Mouse (Mus musculus) regulatory T cell (primary cell): Measurements from ENCODE around the gene Pan2.

Experiments
- in situ Hi-C: fragments of 300-600 bp; cut with MboI, MseI; formaldehyde crosslinking; loops from one replicate; pipeline ENCODE4 v1.15.1; 2025; ENCODE audit warnings: high pct_unique_total_duplicates

Gene Pan2

GRCm38 (mm10) chr10:128336195-128336594 lies 33.1 kb downstream of the Pan2 start:
- in situ Hi-C loops = no loop called here

GRCm38 (mm10) chr10:128336597-128336996 lies 33.5 kb downstream of the Pan2 start:
- in situ Hi-C loops = no loop called here

GRCm38 (mm10) chr10:128337306-128338181 lies 34.4 kb downstream of the Pan2 start, which contains the start of gene Cs:
TSS of gene Cs (plus strand) at chr10:128337734.
- in situ Hi-C loops = no loop called here

GRCm38 (mm10) chr10:128338415-128338814 lies 35.3 kb downstream of the Pan2 start:
- in situ Hi-C loops = no loop called here

- in situ Hi-C loops = no loop called here
These were observed 35.8 kb downstream of the Pan2 start for GRCm38 (mm10) chr10:128338948-128339347.

GRCm38 (mm10) chr10:128340257-128340656 lies 37.1 kb downstream of the Pan2 start:
- in situ Hi-C loops = no loop called here

- in situ Hi-C loops = no loop called here
These were observed 40.3 kb downstream of the Pan2 start for GRCm38 (mm10) chr10:128343436-128343835.

GRCm38 (mm10) chr10:128344568-128345275 lies 41.6 kb downstream of the Pan2 start:
- in situ Hi-C loops = no loop called here

- in situ Hi-C loops = no loop called here
These were observed 44.4 kb downstream of the Pan2 start for GRCm38 (mm10) chr10:128347541-128347940.

GRCm38 (mm10) chr10:128358796-128359195 lies 55.7 kb downstream of the Pan2 start:
- in situ Hi-C loops = no loop called here

- in situ Hi-C loops = no loop called here
These were observed 56.1 kb downstream of the Pan2 start for GRCm38 (mm10) chr10:128359226-128359625.

GRCm38 (mm10) chr10:128361836-128362235 lies 58.7 kb downstream of the Pan2 start:
- in situ Hi-C loops = no loop called here

- in situ Hi-C loops = no loop called here
These were observed 59.4 kb downstream of the Pan2 start for GRCm38 (mm10) chr10:128362568-128362967.

- in situ Hi-C loops = loop anchor here (5.0 kb wide), 1 partner anchor 89 kb away; the partner anchor contains the start of gene Smarcc2
These were observed 64.8 kb downstream of the Pan2 start for GRCm38 (mm10) chr10:128367899-128368401.

- in situ Hi-C loops = loop anchor here (5.0 kb wide), 1 partner anchor 89 kb away; the partner anchor contains the start of gene Smarcc2
These were observed 65.5 kb downstream of the Pan2 start, which contains the start of gene Coq10a for GRCm38 (mm10) chr10:128368402-128369217. TSS of gene Coq10a (minus strand) at chr10:128368997.

GRCm38 (mm10) chr10:128369218-128369543 lies 66.0 kb downstream of the Pan2 start:
- in situ Hi-C loops = loop anchor here (5.0 kb wide), 1 partner anchor 88 kb away; the partner anchor contains the start of gene Smarcc2

- in situ Hi-C loops = loop anchor here (5.0 kb wide), 1 partner anchor 88 kb away; the partner anchor contains the start of gene Smarcc2
These were observed 66.5 kb downstream of the Pan2 start for GRCm38 (mm10) chr10:128369599-128369998.

GRCm38 (mm10) chr10:128370021-128370420 lies 66.9 kb downstream of the Pan2 start:
- in situ Hi-C loops = no loop called here

- in situ Hi-C loops = no loop called here
These were observed 67.5 kb downstream of the Pan2 start for GRCm38 (mm10) chr10:128370601-128371000.
